Mouse (Mus musculus) gastrocnemius, adult 2 months (tissue): ENCODE results near the gene Fam192a. TPM values are rescaled to one million over a fixed set of nuclear protein-coding genes. Genes with fewer than 3 reads are reported as not detected.

Experiments
- DNase-seq: peaks from one replicate; pipeline ENCODE4 v3.0.0; 2022
- H3K27ac ChIP-seq: fragments of 200-600 bp; 2 replicates; pipeline ENCODE4 v1.8.1; 2022; ENCODE audit warnings: mild to moderate bottlenecking
- H3K4me3 ChIP-seq: fragments of 200-600 bp; 2 replicates; pipeline ENCODE4 v1.8.1; 2022; ENCODE audit warnings: mild to moderate bottlenecking, moderate library complexity
- CTCF ChIP-seq: fragments of 200-600 bp; IDR thresholded peaks from 2 replicates; pipeline ENCODE4 v1.8.1; 2022; ENCODE audit warnings: antibody characterized with exemption, mild to moderate bottlenecking, moderate library complexity
- intact Hi-C: fragments of 180-260 bp; cut with DNase I; formaldehyde crosslinking; loops from one replicate; pipeline ENCODE4 v1.15.1; 2025
- total RNA-seq, 2 experiments: library from RNA; stranded (reverse); gene quantifications; 2 replicates each; pipeline ENCODE4 v1.2.3; 2021

Gene Fam192a
- total RNA-seq, 2 experiments from 2014 or later = 17.9 to 22.6 TPM

GRCm38 (mm10) chr8:94540889-94541795 is 60.7 kb downstream of the Fam192a start:
- no peak overlapping the region for H3K27ac ChIP-seq
- H3K4me3 ChIP-seq = no peak overlapping the region
- DNase-seq = no peak
- TF ChIP-seq CTCF = no peak
- intact Hi-C loops = no loop called here

GRCm38 (mm10) chr8:94540025-94540424 is 61.8 kb downstream of the Fam192a start:
- Histone ChIP-seq H3K4me3 (no peak overlapping the region), H3K27ac (no peak overlapping the region)
- DNase-seq = no peak
- no peak for TF ChIP-seq CTCF
- intact Hi-C loops = no loop called here

- DNase-seq = peak; percentile 46
- TF ChIP-seq CTCF = no peak
- intact Hi-C loops = no loop called here
- Histone ChIP-seq H3K4me3 (no peak overlapping the region), H3K27ac (peak overlapping the region; percentile 6; the same call in 1 of the 2 replicates)
Observed at GRCm38 (mm10) chr8:94537456-94537855, 64.3 kb downstream of the Fam192a start.

DNA sequence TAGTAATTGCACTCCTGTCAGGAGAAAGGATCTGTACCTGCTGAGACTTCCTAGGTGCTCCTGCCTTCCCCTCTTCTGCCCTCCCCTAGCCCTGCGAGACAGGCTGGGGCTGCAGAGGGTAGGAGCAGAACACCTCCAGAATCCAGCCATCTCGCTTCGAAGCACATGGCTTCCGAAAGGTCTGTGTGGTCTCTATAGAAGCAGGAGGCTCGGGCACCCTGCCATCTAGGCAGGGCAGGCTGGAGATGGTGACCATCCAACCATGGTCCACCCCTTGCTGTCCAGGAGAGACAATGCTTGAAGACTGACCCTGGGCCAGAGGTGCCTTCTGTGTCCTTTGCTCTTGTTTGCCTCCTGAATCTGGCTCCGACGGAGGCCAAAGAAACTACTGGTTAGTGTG is 66.2 kb downstream of the Fam192a start:
- intact Hi-C loops = no loop called here
- no peak for DNase-seq
- no peak for TF ChIP-seq CTCF
- no peak overlapping the region for H3K27ac ChIP-seq
- H3K4me3 ChIP-seq = no peak overlapping the region

DNA sequence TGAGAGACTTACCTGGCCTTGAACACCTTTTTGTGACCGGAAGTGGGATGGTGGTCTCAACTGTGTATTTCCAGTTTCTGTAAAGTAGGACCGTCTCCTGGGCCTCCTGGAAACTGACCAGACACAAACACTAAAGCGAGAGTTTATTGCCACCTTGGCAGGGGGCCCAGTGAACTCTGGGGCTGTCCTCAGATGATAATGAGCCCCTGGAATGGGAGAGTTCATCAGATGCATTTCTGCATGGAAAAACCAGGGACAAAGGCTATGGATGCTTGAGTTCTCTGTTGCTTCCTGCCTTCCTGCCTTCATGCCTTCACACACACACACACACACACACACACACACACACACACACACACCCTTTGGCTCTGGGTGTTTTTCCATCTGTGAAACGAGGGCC is 67.2 kb downstream of the Fam192a start:
- intact Hi-C loops = no loop called here
- 0 out of 2 replicates have a peak overlapping the region, but pooled peaks have one; percentile 84 for H3K27ac ChIP-seq
- DNase-seq = no peak
- TF ChIP-seq CTCF = no peak
- no peak overlapping the region for H3K4me3 ChIP-seq

GRCm38 (mm10) chr8:94532873-94533671 is 68.7 kb downstream of the Fam192a start, which contains the start of gene Cpne2:
Gene Cpne2 (plus strand): TSS chr8:94532990.
- intact Hi-C loops = no loop called here
- DNase-seq = peak; percentile 87
- H3K27ac ChIP-seq = peak within 1 kb of the TSS; percentile 84
- TF ChIP-seq CTCF = peak; percentile 71
- H3K4me3 ChIP-seq = peak within 1 kb of the TSS; percentile 89

GRCm38 (mm10) chr8:94532525-94532872 is 69.3 kb downstream of the Fam192a start:
- intact Hi-C loops = no loop called here
- Histone ChIP-seq H3K27ac (peak overlapping the region; percentile 84), H3K4me3 (peak overlapping the region; percentile 89)
- no peak for TF ChIP-seq CTCF
- no peak for DNase-seq

DNA sequence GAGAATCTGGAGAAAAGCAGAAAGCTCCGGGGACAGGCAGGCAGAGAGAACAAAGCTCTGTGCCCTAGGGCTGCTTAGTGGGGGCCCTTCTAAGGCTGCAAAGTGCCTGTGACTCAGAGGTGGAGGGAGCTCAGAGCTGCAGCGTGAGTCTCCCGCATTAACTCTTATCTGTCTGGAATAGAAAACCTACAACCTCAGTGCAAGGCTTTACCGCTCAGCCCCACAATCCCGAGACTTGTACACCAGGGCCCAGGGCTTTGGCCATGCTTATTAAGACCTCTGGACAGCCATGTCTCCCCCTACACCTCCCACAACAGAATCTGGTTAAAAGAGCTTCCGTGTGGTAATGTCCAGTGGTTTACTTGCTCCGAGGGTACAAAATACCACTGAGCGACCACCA is 69.8 kb downstream of the Fam192a start:
- intact Hi-C loops = no loop called here
- Histone ChIP-seq H3K27ac (peak overlapping the region; percentile 84; the same call in 1 of the 2 replicates), H3K4me3 (peak overlapping the region; percentile 89)
- TF ChIP-seq CTCF = no peak
- DNase-seq = no peak

DNA sequence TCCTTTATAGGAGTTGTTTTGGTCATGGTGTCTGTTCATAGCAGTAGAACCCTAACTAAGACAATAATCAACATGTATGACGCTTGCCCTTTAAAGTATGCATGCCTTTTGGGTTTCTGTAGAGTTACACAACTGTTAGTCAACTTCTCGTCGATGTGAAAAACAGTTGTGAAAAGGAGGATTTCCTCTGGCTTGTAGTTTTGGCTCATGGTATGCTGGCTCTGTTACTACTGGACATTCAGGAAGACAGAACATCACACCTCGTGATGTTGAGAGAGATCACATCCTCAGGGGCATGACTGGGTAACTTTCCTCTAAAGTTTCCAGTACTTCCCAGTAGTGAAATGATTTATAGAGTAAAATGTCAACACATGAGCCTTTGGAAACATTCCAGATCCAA is 71.2 kb downstream of the Fam192a start:
- intact Hi-C loops = no loop called here
- DNase-seq = no peak
- Histone ChIP-seq H3K4me3 (no peak overlapping the region), H3K27ac (no peak overlapping the region)
- TF ChIP-seq CTCF = no peak

GRCm38 (mm10) chr8:94529875-94530274 is 71.9 kb downstream of the Fam192a start:
- intact Hi-C loops = loop anchor here (2.0 to 5.0 kb wide), 3 partner anchors 38 to 282 kb away; partner anchors contain the start of gene Ccl17
- no peak for DNase-seq
- Histone ChIP-seq H3K27ac (no peak overlapping the region), H3K4me3 (no peak overlapping the region)
- TF ChIP-seq CTCF = no peak

DNA sequence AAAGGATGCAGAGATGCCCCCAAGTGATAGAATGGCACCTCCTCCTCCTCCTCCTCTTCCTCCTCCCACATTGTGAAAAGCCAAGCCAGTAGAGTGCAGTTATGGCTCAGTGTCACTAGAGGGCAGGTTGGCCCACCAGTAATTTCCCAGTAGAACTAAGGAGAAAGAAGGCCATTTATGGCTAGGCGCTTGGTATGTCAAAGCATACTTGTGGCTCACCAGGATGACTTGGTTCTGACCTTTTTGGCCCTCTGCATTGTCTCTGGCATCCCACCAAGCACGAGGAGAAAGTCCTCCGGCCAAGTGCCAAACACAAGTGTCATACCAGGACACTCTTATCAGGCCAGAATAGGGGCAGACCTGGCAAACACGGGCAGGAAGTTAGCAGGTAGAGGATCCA is 73.6 kb downstream of the Fam192a start:
- intact Hi-C loops = loop anchor here (1.0 to 5.0 kb wide), 4 partner anchors 36 to 284 kb away; partner anchors contain the start of gene Ccl17
- DNase-seq = peak; percentile 48
- TF ChIP-seq CTCF = peak; percentile 88
- Histone ChIP-seq H3K4me3 (no peak overlapping the region), H3K27ac (peak overlapping the region; percentile 16)

DNA sequence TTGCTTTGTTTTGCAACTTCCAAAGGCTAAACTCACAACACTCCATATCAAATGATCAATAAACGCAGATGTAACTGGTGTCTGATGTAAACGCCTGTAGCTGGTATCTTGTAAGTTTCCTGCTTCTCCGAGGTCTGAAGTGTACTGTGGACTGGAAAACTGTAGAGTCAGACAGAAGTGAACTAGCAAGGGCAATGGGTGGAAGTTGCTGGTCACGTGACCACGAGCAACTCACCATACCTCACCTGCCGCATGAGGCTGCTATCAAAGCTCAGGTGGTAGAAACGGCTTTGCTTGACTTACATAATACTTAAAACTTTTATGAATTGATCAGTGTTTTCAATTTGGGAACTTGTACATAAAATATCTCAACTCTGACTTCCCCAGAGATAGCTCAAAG is 74.6 kb downstream of the Fam192a start:
- intact Hi-C loops = loop anchor here (5.0 kb wide), 2 partner anchors 35 to 285 kb away; partner anchors contain the start of gene Ccl17
- no peak overlapping the region for H3K4me3 ChIP-seq

DNA sequence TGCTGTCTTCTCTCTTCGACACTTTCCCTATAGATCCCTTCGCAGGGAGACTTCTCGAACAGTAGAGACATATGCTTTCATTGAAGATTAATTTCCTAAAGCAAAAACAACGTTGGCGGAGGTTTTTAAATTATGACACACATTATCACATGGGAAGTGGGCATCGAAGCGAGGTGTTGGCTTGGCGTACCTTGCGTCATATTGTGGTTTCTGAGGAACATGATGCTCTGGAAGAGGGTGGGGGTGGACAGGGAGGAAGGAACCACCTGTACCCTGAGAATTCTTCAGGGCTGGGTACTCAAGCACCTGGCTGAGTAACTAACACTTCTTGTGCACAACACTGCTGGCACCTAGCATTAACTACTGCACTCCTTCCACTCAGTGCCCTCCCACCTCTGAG is 77.2 kb downstream of the Fam192a start:
- H3K4me3 ChIP-seq = no peak overlapping the region
- DNase-seq = no peak
- no peak for TF ChIP-seq CTCF
- intact Hi-C loops = no loop called here
- no peak overlapping the region for H3K27ac ChIP-seq

More for the DNA sequence above, 74.6 kb downstream of the Fam192a start:
- DNase-seq = no peak
- H3K27ac ChIP-seq = no peak overlapping the region
- TF ChIP-seq CTCF = no peak

Other genes with a start within 250 kb of the Fam192a start
- 100 to 1,000 TPM; 111 to 117 TPM for gene Herpud1, start 215.6 kb downstream of the Fam192a start, total RNA-seq
- 1 to 10 TPM in 1 of 2 experiments, under 1 TPM in 1; 0.43 to 1.1 TPM for gene Nlrc5, start 167.6 kb downstream of the Fam192a start, total RNA-seq
- 1 to 10 TPM; 4.9 to 6.9 TPM for gene Cpne2, start 69.0 kb downstream of the Fam192a start, total RNA-seq
- gene Rspry1, start 60 bp downstream of the Fam192a start, total RNA-seq = 10 to 100 TPM in 1 of 2 experiments, 1 to 10 TPM in 1; 8.5 to 10.8 TPM
- 10 to 100 TPM; 42.0 to 51.2 TPM for gene Arl2bp, start 64.6 kb upstream of the Fam192a start, total RNA-seq
- gene Pllp, start 94.3 kb upstream of the Fam192a start, total RNA-seq = 1 to 10 TPM in 1 of 2 experiments, under 1 TPM in 1; 0.86 to 1.0 TPM
- gene Ccl22, start 143.6 kb upstream of the Fam192a start, total RNA-seq = not detected
- gene Cx3cl1, start 170.0 kb upstream of the Fam192a start, total RNA-seq = 1 to 10 TPM in 1 of 2 experiments, under 1 TPM in 1; 0.36 to 1.0 TPM
- gene Ccl17, start 208.5 kb upstream of the Fam192a start, total RNA-seq = not detected
- gene Coq9, start 236.3 kb upstream of the Fam192a start, total RNA-seq = 100 to 1,000 TPM; 359 to 480 TPM
- gene Ciapin1, start 236.4 kb upstream of the Fam192a start, total RNA-seq = 10 to 100 TPM; 29.7 to 44.5 TPM